Mouse (Mus musculus): ENCODE data around the gene Rps4x. TPM values are rescaled to one million over a fixed set of nuclear protein-coding genes. Genes with fewer than 3 reads are reported as not detected.

The Rps4x gene
- total RNA-seq, 2 experiments from 2014 or later = 601 to 672 TPM

DNA sequence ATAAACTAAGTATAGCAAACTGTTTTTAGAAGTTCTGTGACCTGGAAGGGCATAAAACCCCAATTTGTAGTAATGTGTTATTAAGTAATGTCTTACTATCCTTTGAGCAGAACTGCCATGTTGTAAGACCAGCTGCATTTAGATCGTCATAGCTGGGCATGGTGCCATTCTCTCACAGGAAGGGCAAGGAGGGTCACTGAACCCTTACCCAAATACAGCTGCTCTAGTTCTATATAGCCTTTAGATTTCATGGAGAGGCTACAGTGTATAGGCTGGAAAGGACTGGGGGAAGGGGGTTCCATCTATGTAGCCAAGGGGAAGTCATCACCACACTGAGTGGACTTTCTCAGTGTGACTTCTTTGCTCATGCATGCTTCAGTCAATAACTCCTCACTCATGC is 48.0 kb downstream of the Rps4x start:
- no peak for DNase-seq (ENCODE audit: low spot score)
- intact Hi-C loops (cut with DNase I) = no loop called here

Other genes starting within 250 kb of the Rps4x start
- gene Rtl5, start 118.1 kb downstream of the Rps4x start, total RNA-seq (2021) = 1 to 10 TPM; 1.4 to 1.8 TPM
- gene Pin4, start 69.9 kb downstream of the Rps4x start, total RNA-seq (2021) = 10 to 100 TPM; 17.5 to 20.2 TPM
- gene Ercc6l, start 32.3 kb downstream of the Rps4x start, total RNA-seq (2021) = under 1 TPM; 0.42 to 0.47 TPM
- gene Cited1, start 62.8 kb upstream of the Rps4x start, total RNA-seq (2021) = 1 to 10 TPM; 2.3 to 3.3 TPM